Mouse (Mus musculus): ENCODE measurements around the gene Borcs5. TPM values are rescaled to one million over a fixed set of nuclear protein-coding genes. Genes with fewer than 3 reads are reported as not detected.

Borcs5 gene
- polyA plus RNA-seq, 1 experiment from 2014 or later = 18.1 TPM

- WGBS = 92% methylated on average over 4 of the region's 4 CpGs
- Histone ChIP-seq H3K27ac (replicated peaks; ENCODE audit: low read depth, low read length) (no peak overlapping the region), H3K9me3 (ENCODE audit: control insufficient read depth, low read length) (no peaks in the 10 kb centered on the region), H3K36me3 (ENCODE audit: control insufficient read depth, insufficient read depth, low read length) (no peaks in the 10 kb centered on the region), H3K4me2 (ENCODE audit: low read depth, severe bottlenecking) (no peak overlapping the region), H3K4me1 (ENCODE audit: control insufficient read depth, insufficient read depth, low read length) (no peaks in the 10 kb centered on the region), H3K27me3 (ENCODE audit: control insufficient read depth, insufficient read depth, low read length) (no peaks in the 10 kb centered on the region), H3K9ac (ENCODE audit: low read length) (no peak overlapping the region), H3K4me3 (ENCODE audit: low read depth, low read length) (no peak overlapping the region)
- ATAC-seq (ENCODE audit: insufficient number of reproducible peaks, low FRiP score, low TSS enrichment, low read depth) (no peak), DNase-seq (ENCODE audit: low spot score) (no peak)
Measured at GRCm38 (mm10) chr6:134703053-134703690, 63.9 kb downstream of the Borcs5 start.

GRCm38 (mm10) chr6:134706467-134706866 lies 67.2 kb downstream of the Borcs5 start:
- ATAC-seq (ENCODE audit: insufficient number of reproducible peaks, low FRiP score, low TSS enrichment, low read depth) (no peak), DNase-seq (ENCODE audit: low spot score) (no peak)
- Histone ChIP-seq H3K4me2 (ENCODE audit: low read depth, severe bottlenecking) (no peak overlapping the region), H3K27ac (replicated peaks; ENCODE audit: low read depth, low read length) (no peak overlapping the region), H3K4me1 (ENCODE audit: control insufficient read depth, insufficient read depth, low read length) (no peaks in the 10 kb centered on the region), H3K4me3 (ENCODE audit: low read depth, low read length) (no peak overlapping the region), H3K9me3 (ENCODE audit: control insufficient read depth, low read length) (no peaks in the 10 kb centered on the region), H3K36me3 (ENCODE audit: control insufficient read depth, insufficient read depth, low read length) (no peaks in the 10 kb centered on the region), H3K9ac (ENCODE audit: low read length) (no peak overlapping the region), H3K27me3 (ENCODE audit: control insufficient read depth, insufficient read depth, low read length) (no peaks in the 10 kb centered on the region)
- 84% methylated on average over 4 of the region's 4 CpGs for WGBS

- no peak overlapping the region for H3K9ac ChIP-seq (ENCODE audit: low read length)
- WGBS = 94% methylated on average over 15 of the region's 15 CpGs
- no peak overlapping the region for H3K4me3 ChIP-seq (ENCODE audit: low read depth, low read length)
- ATAC-seq (ENCODE audit: insufficient number of reproducible peaks, low FRiP score, low TSS enrichment, low read depth) (no peak), DNase-seq (ENCODE audit: low spot score) (no peak)
- no peak overlapping the region for H3K4me2 ChIP-seq (ENCODE audit: low read depth, severe bottlenecking)
- no peak overlapping the region for H3K27ac ChIP-seq (replicated peaks; ENCODE audit: low read depth, low read length)
- no peaks in the 10 kb centered on the region for H3K9me3 ChIP-seq (ENCODE audit: control insufficient read depth, low read length)
- H3K27me3 ChIP-seq (ENCODE audit: control insufficient read depth, insufficient read depth, low read length) = no peaks in the 10 kb centered on the region
- no peaks in the 10 kb centered on the region for H3K36me3 ChIP-seq (ENCODE audit: control insufficient read depth, insufficient read depth, low read length)
- no peaks in the 10 kb centered on the region for H3K4me1 ChIP-seq (ENCODE audit: control insufficient read depth, insufficient read depth, low read length)
Measured at GRCm38 (mm10) chr6:134710020-134710419, 70.7 kb downstream of the Borcs5 start.

GRCm38 (mm10) chr6:134713321-134713720 lies 74.0 kb downstream of the Borcs5 start:
- Histone ChIP-seq H3K4me3 (ENCODE audit: low read depth, low read length) (no peak overlapping the region), H3K9ac (ENCODE audit: low read length) (no peak overlapping the region), H3K4me1 (ENCODE audit: control insufficient read depth, insufficient read depth, low read length) (no peaks in the 10 kb centered on the region), H3K9me3 (ENCODE audit: control insufficient read depth, low read length) (no peaks in the 10 kb centered on the region), H3K4me2 (ENCODE audit: low read depth, severe bottlenecking) (no peak overlapping the region), H3K27ac (replicated peaks; ENCODE audit: low read depth, low read length) (no peak overlapping the region), H3K36me3 (ENCODE audit: control insufficient read depth, insufficient read depth, low read length) (no peaks in the 10 kb centered on the region), H3K27me3 (ENCODE audit: control insufficient read depth, insufficient read depth, low read length) (no peaks in the 10 kb centered on the region)
- no peak for DNase-seq (ENCODE audit: low spot score)
- ATAC-seq (ENCODE audit: insufficient number of reproducible peaks, low FRiP score, low TSS enrichment, low read depth) = no peak
- WGBS = 42% methylated on average over 3 of the region's 3 CpGs

GRCm38 (mm10) chr6:134713897-134714296 lies 74.6 kb downstream of the Borcs5 start:
- no peak for ATAC-seq (ENCODE audit: insufficient number of reproducible peaks, low FRiP score, low TSS enrichment, low read depth)
- 69% methylated on average over 1 of the region's 1 CpGs for WGBS
- H3K9ac ChIP-seq (ENCODE audit: low read length) = no peak overlapping the region
- no peak overlapping the region for H3K27ac ChIP-seq (replicated peaks; ENCODE audit: low read depth, low read length)
- no peaks in the 10 kb centered on the region for H3K36me3 ChIP-seq (ENCODE audit: control insufficient read depth, insufficient read depth, low read length)
- H3K9me3 ChIP-seq (ENCODE audit: control insufficient read depth, low read length) = no peaks in the 10 kb centered on the region
- no peaks in the 10 kb centered on the region for H3K27me3 ChIP-seq (ENCODE audit: control insufficient read depth, insufficient read depth, low read length)
- no peak overlapping the region for H3K4me3 ChIP-seq (ENCODE audit: low read depth, low read length)
- no peaks in the 10 kb centered on the region for H3K4me1 ChIP-seq (ENCODE audit: control insufficient read depth, insufficient read depth, low read length)
- H3K4me2 ChIP-seq (ENCODE audit: low read depth, severe bottlenecking) = no peak overlapping the region
- DNase-seq (ENCODE audit: low spot score) = no peak

GRCm38 (mm10) chr6:134716168-134716587 lies 76.9 kb downstream of the Borcs5 start:
- ATAC-seq (ENCODE audit: insufficient number of reproducible peaks, low FRiP score, low TSS enrichment, low read depth) (no peak), DNase-seq (ENCODE audit: low spot score) (no peak)
- no peaks in the 10 kb centered on the region for H3K9me3 ChIP-seq (ENCODE audit: control insufficient read depth, low read length)
- WGBS = 84% methylated on average over 6 of the region's 6 CpGs
- no peak overlapping the region for H3K9ac ChIP-seq (ENCODE audit: low read length)
- no peak overlapping the region for H3K4me2 ChIP-seq (ENCODE audit: low read depth, severe bottlenecking)
- no peak overlapping the region for H3K27ac ChIP-seq (replicated peaks; ENCODE audit: low read depth, low read length)
- H3K27me3 ChIP-seq (ENCODE audit: control insufficient read depth, insufficient read depth, low read length) = no peaks in the 10 kb centered on the region
- no peaks in the 10 kb centered on the region for H3K36me3 ChIP-seq (ENCODE audit: control insufficient read depth, insufficient read depth, low read length)
- no peak overlapping the region for H3K4me3 ChIP-seq (ENCODE audit: low read depth, low read length)
- no peaks in the 10 kb centered on the region for H3K4me1 ChIP-seq (ENCODE audit: control insufficient read depth, insufficient read depth, low read length)

- Histone ChIP-seq H3K27ac (replicated peaks; ENCODE audit: low read depth, low read length) (no peak overlapping the region), H3K9ac (ENCODE audit: low read length) (no peak overlapping the region), H3K36me3 (ENCODE audit: control insufficient read depth, insufficient read depth, low read length) (no peaks in the 10 kb centered on the region), H3K4me1 (ENCODE audit: control insufficient read depth, insufficient read depth, low read length) (no peaks in the 10 kb centered on the region), H3K9me3 (ENCODE audit: control insufficient read depth, low read length) (no peaks in the 10 kb centered on the region), H3K4me2 (ENCODE audit: low read depth, severe bottlenecking) (no peak overlapping the region), H3K27me3 (ENCODE audit: control insufficient read depth, insufficient read depth, low read length) (no peaks in the 10 kb centered on the region), H3K4me3 (ENCODE audit: low read depth, low read length) (no peak overlapping the region)
- ATAC-seq (ENCODE audit: insufficient number of reproducible peaks, low FRiP score, low TSS enrichment, low read depth) = no peak
- DNase-seq (ENCODE audit: low spot score) = no peak
- 93% methylated on average over 20 of the region's 20 CpGs for WGBS
Measured at GRCm38 (mm10) chr6:134717886-134718667, 78.8 kb downstream of the Borcs5 start.

- H3K4me3 ChIP-seq (ENCODE audit: low read depth, low read length) = no peak overlapping the region
- no peaks in the 10 kb centered on the region for H3K4me1 ChIP-seq (ENCODE audit: control insufficient read depth, insufficient read depth, low read length)
- DNase-seq (ENCODE audit: low spot score) (no peak), ATAC-seq (ENCODE audit: insufficient number of reproducible peaks, low FRiP score, low TSS enrichment, low read depth) (no peak)
- 91% methylated on average over 11 of the region's 11 CpGs for WGBS
- H3K9me3 ChIP-seq (ENCODE audit: control insufficient read depth, low read length) = no peaks in the 10 kb centered on the region
- no peaks in the 10 kb centered on the region for H3K27me3 ChIP-seq (ENCODE audit: control insufficient read depth, insufficient read depth, low read length)
- H3K27ac ChIP-seq (replicated peaks; ENCODE audit: low read depth, low read length) = no peak overlapping the region
- no peaks in the 10 kb centered on the region for H3K36me3 ChIP-seq (ENCODE audit: control insufficient read depth, insufficient read depth, low read length)
- no peak overlapping the region for H3K9ac ChIP-seq (ENCODE audit: low read length)
- no peak overlapping the region for H3K4me2 ChIP-seq (ENCODE audit: low read depth, severe bottlenecking)
Measured at GRCm38 (mm10) chr6:134718668-134719065, 79.4 kb downstream of the Borcs5 start.

All from limb, embryonic 11.5 days (tissue).